Mouse (Mus musculus): Measurements from ENCODE around the gene Npas4. TPM values are rescaled to one million over a fixed set of nuclear protein-coding genes. Genes with fewer than 3 reads are reported as not detected.

The Npas4 gene
- polyA plus RNA-seq, 1 experiment from 2014 or later, result 0.18 TPM

GRCm38 (mm10) chr19:4992371-4992770 is 2.3 kb upstream of the Npas4 start:
- no peak overlapping the region for H3K9ac ChIP-seq (ENCODE audit: low read length)
- no peaks in the 10 kb centered on the region for H3K9me3 ChIP-seq (ENCODE audit: control insufficient read depth, low read length)
- peak overlapping the region in 1 of 2 experiments; percentile 51; a peak in 2 of 4 replicates for H3K27ac ChIP-seq (replicated peaks in 1 of 2; ENCODE audit: control insufficient read depth in 1 of 2, insufficient read depth in 1 of 2, low read depth in 2 of 2, low read length in 2 of 2)
- no peaks in the 10 kb centered on the region for H3K36me3 ChIP-seq (ENCODE audit: control insufficient read depth, insufficient read depth, low read length)
- no peak overlapping the region for H3K4me3 ChIP-seq (ENCODE audit: control insufficient read depth in 1 of 2, insufficient read depth in 1 of 2, low read depth in 1 of 2, low read length in 2 of 2)
- ATAC-seq (ENCODE audit: insufficient number of reproducible peaks, insufficient read depth, low FRiP score, low read depth), result no peak
- 10% methylated on average over 8 of the region's 8 CpGs for WGBS
- H3K27me3 ChIP-seq (ENCODE audit: control insufficient read depth, insufficient read depth, low read length), result peaks cover 25% of the 10 kb centered on the region
- H3K4me2 ChIP-seq (ENCODE audit: low read length), result peak overlapping the region; percentile 6
- peaks cover 26 to 30% of the 10 kb centered on the region in 2 experiments for H3K4me1 ChIP-seq (ENCODE audit: control insufficient read depth in 2 of 2, insufficient read depth in 2 of 2, low read length in 2 of 2)

GRCm38 (mm10) chr19:4990716-4991115 is 600 bp upstream of the Npas4 start:
- H3K4me2 ChIP-seq (ENCODE audit: low read length), result peak overlapping the region; percentile 57
- H3K9ac ChIP-seq (ENCODE audit: low read length), result no peak overlapping the region
- H3K4me3 ChIP-seq (ENCODE audit: control insufficient read depth in 1 of 2, insufficient read depth in 1 of 2, low read depth in 1 of 2, low read length in 2 of 2), result peak overlapping the region; percentile 4 to 13; a peak in 1 of 4 replicates
- no peak overlapping the region for H3K27ac ChIP-seq (replicated peaks in 1 of 2; ENCODE audit: control insufficient read depth in 1 of 2, insufficient read depth in 1 of 2, low read depth in 2 of 2, low read length in 2 of 2)
- H3K9me3 ChIP-seq (ENCODE audit: control insufficient read depth, low read length), result no peaks in the 10 kb centered on the region
- under 1% methylated on average over 22 of the region's 22 CpGs for WGBS
- no peak for ATAC-seq (ENCODE audit: insufficient number of reproducible peaks, insufficient read depth, low FRiP score, low read depth)
- peaks cover 26 to 30% of the 10 kb centered on the region in 2 experiments for H3K4me1 ChIP-seq (ENCODE audit: control insufficient read depth in 2 of 2, insufficient read depth in 2 of 2, low read length in 2 of 2)
- peaks cover 26% of the 10 kb centered on the region for H3K27me3 ChIP-seq (ENCODE audit: control insufficient read depth, insufficient read depth, low read length)
- peaks cover 8% of the 10 kb centered on the region; the same call in 1 of the 2 replicates for H3K36me3 ChIP-seq (ENCODE audit: control insufficient read depth, insufficient read depth, low read length)

DNA sequence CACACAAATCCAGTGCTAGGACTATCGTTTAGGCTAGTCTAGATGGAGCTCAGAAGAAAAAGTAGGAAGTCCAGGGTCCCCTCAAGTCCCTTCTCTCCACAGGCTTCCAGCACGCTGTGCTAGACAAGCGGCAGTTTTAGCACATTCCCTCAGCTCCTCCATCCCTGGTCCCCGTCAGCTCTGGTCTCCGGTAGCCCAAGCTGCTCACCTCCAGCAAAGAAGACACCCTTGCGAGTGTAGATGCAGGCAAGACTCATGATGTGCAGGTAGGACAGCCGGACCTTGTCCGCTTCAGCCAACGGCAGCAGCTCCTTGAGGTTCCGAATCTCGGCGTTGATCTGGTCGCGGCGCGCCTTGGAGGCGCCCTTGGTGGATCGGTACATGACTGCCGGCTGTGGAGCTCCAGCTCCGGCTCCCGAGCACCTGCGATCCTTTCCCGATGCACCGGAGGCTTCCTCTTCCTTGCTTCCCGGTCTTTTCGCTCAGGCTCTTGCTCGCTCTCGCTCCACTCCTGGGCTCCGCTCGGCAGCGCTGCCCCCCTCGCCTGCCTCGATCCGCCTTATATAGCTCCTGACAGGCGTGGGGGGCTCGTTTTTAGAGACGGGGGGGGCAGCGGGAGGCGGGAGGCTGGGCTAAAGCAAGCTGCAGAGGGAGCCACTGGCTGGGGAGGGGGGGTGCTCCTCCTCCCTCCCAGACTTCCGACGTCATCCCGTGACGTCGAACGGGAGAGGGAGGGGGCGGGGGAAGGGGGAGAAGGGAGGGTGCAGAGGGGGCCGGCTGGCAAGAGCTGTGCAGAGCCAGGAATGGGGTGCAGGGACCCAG is 471 bp downstream of the Npas4 start:
- Histone ChIP-seq H3K4me3 (ENCODE audit: control insufficient read depth in 1 of 2, insufficient read depth in 1 of 2, low read depth in 1 of 2, low read length in 2 of 2) (no peak overlapping the region), H3K27me3 (ENCODE audit: control insufficient read depth, insufficient read depth, low read length) (peaks cover 36% of the 10 kb centered on the region)

DNA sequence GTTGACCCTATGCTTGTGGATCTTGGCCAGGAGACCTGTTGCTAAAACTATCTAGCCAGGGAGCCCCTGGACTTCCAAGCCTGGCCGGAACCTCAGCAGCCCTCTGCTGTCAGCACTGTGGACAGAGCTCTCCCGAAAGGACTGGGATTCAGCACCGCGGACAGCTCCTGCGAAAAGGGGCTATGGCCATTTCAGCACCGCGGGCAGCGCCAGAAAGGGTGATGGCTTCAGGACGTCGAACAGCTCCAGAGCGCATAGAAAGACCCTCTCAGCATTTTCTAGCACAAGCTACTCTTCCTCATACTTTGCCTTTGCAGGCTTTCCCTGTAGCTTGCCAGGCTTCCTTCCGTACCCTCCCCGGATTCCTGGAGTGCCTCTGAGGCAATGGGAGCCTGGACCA is 1.1 kb downstream of the Npas4 start:
- no peak for ATAC-seq (ENCODE audit: insufficient number of reproducible peaks, insufficient read depth, low FRiP score, low read depth)

More for the DNA sequence above, 471 bp downstream of the Npas4 start:
- H3K4me2 ChIP-seq (ENCODE audit: low read length), result peak overlapping the region; percentile 57; the same call in 1 of the 2 replicates
- peaks cover 8% of the 10 kb centered on the region; the same call in 1 of the 2 replicates for H3K36me3 ChIP-seq (ENCODE audit: control insufficient read depth, insufficient read depth, low read length)
- no peak overlapping the region for H3K27ac ChIP-seq (replicated peaks in 1 of 2; ENCODE audit: control insufficient read depth in 1 of 2, insufficient read depth in 1 of 2, low read depth in 2 of 2, low read length in 2 of 2)
- no peak for ATAC-seq (ENCODE audit: insufficient number of reproducible peaks, insufficient read depth, low FRiP score, low read depth)
- no peak overlapping the region for H3K9ac ChIP-seq (ENCODE audit: low read length)
- whole genome bisulfite sequencing, result 19% methylated on average over 47 of the region's 47 CpGs
- H3K4me1 ChIP-seq (ENCODE audit: control insufficient read depth in 2 of 2, insufficient read depth in 2 of 2, low read length in 2 of 2), result peaks cover 23 to 30% of the 10 kb centered on the region in 2 experiments
- H3K9me3 ChIP-seq (ENCODE audit: control insufficient read depth, low read length), result no peaks in the 10 kb centered on the region

GRCm38 (mm10) chr19:4981767-4982166 is 8.3 kb downstream of the Npas4 start:
- H3K36me3 ChIP-seq (ENCODE audit: control insufficient read depth, insufficient read depth, low read length), result peaks cover 4% of the 10 kb centered on the region; the same call in 1 of the 2 replicates
- ATAC-seq (ENCODE audit: insufficient number of reproducible peaks, insufficient read depth, low FRiP score, low read depth), result no peak
- H3K27me3 ChIP-seq (ENCODE audit: control insufficient read depth, insufficient read depth, low read length), result peaks cover 17% of the 10 kb centered on the region
- no peak overlapping the region for H3K4me2 ChIP-seq (ENCODE audit: low read length)
- no peak overlapping the region for H3K9ac ChIP-seq (ENCODE audit: low read length)
- no peak overlapping the region for H3K27ac ChIP-seq (replicated peaks in 1 of 2; ENCODE audit: control insufficient read depth in 1 of 2, insufficient read depth in 1 of 2, low read depth in 2 of 2, low read length in 2 of 2)
- no peaks in the 10 kb centered on the region for H3K9me3 ChIP-seq (ENCODE audit: control insufficient read depth, low read length)
- H3K4me1 ChIP-seq (ENCODE audit: control insufficient read depth in 2 of 2, insufficient read depth in 2 of 2, low read length in 2 of 2), result no peaks in the 10 kb centered on the region
- H3K4me3 ChIP-seq (ENCODE audit: control insufficient read depth in 1 of 2, insufficient read depth in 1 of 2, low read depth in 1 of 2, low read length in 2 of 2), result no peak overlapping the region

More for the DNA sequence above, 1.1 kb downstream of the Npas4 start:
- H3K4me3 ChIP-seq (ENCODE audit: control insufficient read depth in 1 of 2, insufficient read depth in 1 of 2, low read depth in 1 of 2, low read length in 2 of 2), result no peak overlapping the region
- H3K36me3 ChIP-seq (ENCODE audit: control insufficient read depth, insufficient read depth, low read length), result peaks cover 8% of the 10 kb centered on the region; the same call in 1 of the 2 replicates
- peaks cover 22 to 29% of the 10 kb centered on the region in 2 experiments for H3K4me1 ChIP-seq (ENCODE audit: control insufficient read depth in 2 of 2, insufficient read depth in 2 of 2, low read length in 2 of 2)
- peaks cover 41% of the 10 kb centered on the region for H3K27me3 ChIP-seq (ENCODE audit: control insufficient read depth, insufficient read depth, low read length)
- H3K4me2 ChIP-seq (ENCODE audit: low read length), result no peak overlapping the region
- H3K27ac ChIP-seq (replicated peaks in 1 of 2; ENCODE audit: control insufficient read depth in 1 of 2, insufficient read depth in 1 of 2, low read depth in 2 of 2, low read length in 2 of 2), result no peak overlapping the region
- 4% methylated on average over 13 of the region's 13 CpGs for WGBS
- no peaks in the 10 kb centered on the region for H3K9me3 ChIP-seq (ENCODE audit: control insufficient read depth, low read length)
- no peak overlapping the region for H3K9ac ChIP-seq (ENCODE audit: low read length)

- H3K9ac ChIP-seq (ENCODE audit: low read length), result no peak overlapping the region
- no peaks in the 10 kb centered on the region for H3K9me3 ChIP-seq (ENCODE audit: control insufficient read depth, low read length)
- no peak overlapping the region for H3K4me2 ChIP-seq (ENCODE audit: low read length)
- no peaks in the 10 kb centered on the region for H3K27me3 ChIP-seq (ENCODE audit: control insufficient read depth, insufficient read depth, low read length)
- 77% methylated on average over 1 of the region's 2 CpGs for WGBS
- no peak for ATAC-seq (ENCODE audit: insufficient number of reproducible peaks, insufficient read depth, low FRiP score, low read depth)
- peaks cover 32% of the 10 kb centered on the region for H3K36me3 ChIP-seq (ENCODE audit: control insufficient read depth, insufficient read depth, low read length)
- H3K27ac ChIP-seq (replicated peaks in 1 of 2; ENCODE audit: control insufficient read depth in 1 of 2, insufficient read depth in 1 of 2, low read depth in 2 of 2, low read length in 2 of 2), result no peak overlapping the region
- no peak overlapping the region for H3K4me3 ChIP-seq (ENCODE audit: control insufficient read depth in 1 of 2, insufficient read depth in 1 of 2, low read depth in 1 of 2, low read length in 2 of 2)
- no peaks in the 10 kb centered on the region for H3K4me1 ChIP-seq (ENCODE audit: control insufficient read depth in 2 of 2, insufficient read depth in 2 of 2, low read length in 2 of 2)
Measured at GRCm38 (mm10) chr19:4968236-4968635, 21.9 kb downstream of the Npas4 start.

DNA sequence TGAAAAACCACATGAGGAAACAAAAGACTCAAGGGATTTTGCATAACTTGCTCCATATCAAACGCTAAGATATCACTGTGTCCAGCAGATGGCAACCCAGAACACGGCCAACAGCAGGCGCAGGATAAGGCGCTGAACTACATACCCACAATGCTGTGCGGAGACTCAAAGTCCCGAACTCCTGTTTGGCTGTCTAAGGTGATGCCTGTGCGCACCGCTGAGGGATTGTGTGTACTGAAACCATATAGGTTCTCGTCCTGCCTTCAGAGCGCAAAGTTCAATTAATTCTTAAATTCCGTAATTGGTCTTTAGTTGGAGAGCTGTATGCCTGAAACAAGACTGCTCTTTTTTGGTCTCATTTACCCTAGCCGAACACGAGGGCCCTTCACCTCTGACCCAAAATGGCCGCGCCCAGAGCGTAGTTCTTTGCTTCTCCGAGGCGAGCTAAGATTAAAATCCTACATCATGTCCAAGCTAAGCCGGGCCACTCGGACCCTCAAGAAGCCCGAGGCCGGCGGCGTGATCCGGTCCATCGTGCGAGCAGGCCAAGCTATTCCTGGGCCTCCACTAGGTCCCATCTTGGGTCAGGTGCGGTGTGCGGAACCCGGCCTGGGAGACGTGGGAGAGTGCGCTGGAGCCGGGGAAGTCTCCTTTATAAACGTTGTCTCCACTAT is 28.1 kb downstream of the Npas4 start, which contains the start of gene Mrpl11:
Mrpl11 (plus strand) TSS at position 220 of the 674 bp plus-strand sequence.
- H3K9ac ChIP-seq (ENCODE audit: low read length), result peak within 1 kb of the TSS; percentile 81
- H3K4me1 ChIP-seq (ENCODE audit: control insufficient read depth in 2 of 2, insufficient read depth in 2 of 2, low read length in 2 of 2), result peaks cover 0 to 5% of the 10 kb centered on the region in 2 experiments; a peak in 2 of 4 replicates
- peak within 1 kb of the TSS; percentile 65 to 69 for H3K27ac ChIP-seq (replicated peaks in 1 of 2; ENCODE audit: control insufficient read depth in 1 of 2, insufficient read depth in 1 of 2, low read depth in 2 of 2, low read length in 2 of 2)
- WGBS, result under 1% methylated on average over 34 of the region's 34 CpGs
- peak within 1 kb of the TSS; percentile 72 for H3K4me2 ChIP-seq (ENCODE audit: low read length)
- ATAC-seq (ENCODE audit: insufficient number of reproducible peaks, insufficient read depth, low FRiP score, low read depth), result peak; percentile 91
- H3K36me3 ChIP-seq (ENCODE audit: control insufficient read depth, insufficient read depth, low read length), result peaks cover 29% of the 10 kb centered on the region
- H3K27me3 ChIP-seq (ENCODE audit: control insufficient read depth, insufficient read depth, low read length), result no peaks in the 10 kb centered on the region; the same call in 1 of the 2 replicates
- H3K4me3 ChIP-seq (ENCODE audit: control insufficient read depth in 1 of 2, insufficient read depth in 1 of 2, low read depth in 1 of 2, low read length in 2 of 2), result peak within 1 kb of the TSS; percentile 71 to 91
- H3K9me3 ChIP-seq (ENCODE audit: control insufficient read depth, low read length), result no peaks in the 10 kb centered on the region
